Mouse (Mus musculus) stomach, embryonic 15.5 days (tissue): ENCODE results near the gene Epc2. TPM values are rescaled to one million over a fixed set of nuclear protein-coding genes. Genes with fewer than 3 reads are reported as not detected.

ENCODE experiments used
- ATAC-seq: fragments of 200-750 bp; cut with Nextera tagmentation; 2 replicates; pipeline ENCODE4 v1.8.0; 2017; ENCODE audit warnings: low read depth, moderate number of reproducible peaks, moderate TSS enrichment; ENCODE audit not compliant: insufficient read depth, low FRiP score
- H3K27ac ChIP-seq: fragments of 300-500 bp; sonication (generic); 2 replicates; pipeline ENCODE4 v1.5.1; 2015; ENCODE audit warnings: mild to moderate bottlenecking, inconsistent platforms
- H3K27me3 ChIP-seq: fragments of 300-500 bp; sonication (generic); replicated peaks from 2 replicates; pipeline ENCODE4 v1.6.1; 2015; ENCODE audit warnings: inconsistent platforms
- H3K36me3 ChIP-seq: fragments of 300-500 bp; sonication (generic); 2 replicates; pipeline ENCODE4 v1.6.1; 2015; ENCODE audit warnings: inconsistent platforms
- H3K4me1 ChIP-seq: fragments of 300-500 bp; sonication (generic); 2 replicates; pipeline ENCODE4 v1.6.1; 2015; ENCODE audit warnings: inconsistent platforms
- H3K4me2 ChIP-seq: fragments of 300-500 bp; sonication (generic); 2 replicates; pipeline ENCODE4 v1.6.1; 2015; ENCODE audit warnings: mild to moderate bottlenecking, inconsistent platforms
- H3K4me3 ChIP-seq: fragments of 300-500 bp; sonication (generic); replicated peaks from 2 replicates; pipeline ENCODE4 v1.5.1; 2015; ENCODE audit warnings: inconsistent platforms
- H3K9ac ChIP-seq: fragments of 300-500 bp; sonication (generic); 2 replicates; pipeline ENCODE4 v1.6.1; 2015; ENCODE audit warnings: inconsistent platforms
- H3K9me3 ChIP-seq: fragments of 300-500 bp; sonication (generic); 2 replicates; pipeline ENCODE4 v1.6.1; 2016; ENCODE audit warnings: inconsistent platforms
- WGBS: fragments of 180-500 bp; shearing (Covaris S2); methylation state at CpG from one replicate; pipeline ENCODE4 v1.1.7; 2015; 5-methylcytosine and 5-hydroxymethylcytosine counted together
- polyA plus RNA-seq: library from polyadenylated mRNA; unstranded; fragments of >200 nt; fragmentation: Nextera tagmentation; extraction: Ambion mirVana; gene quantifications from 2 replicates; pipeline ENCODE4 v1.2.1, GENCODE M21; 2015

The Epc2 gene
- polyA plus RNA-seq, 1 experiment from 2014 or later, result 5.3 TPM

- Histone ChIP-seq H3K36me3 (peaks cover 2% of the 10 kb centered on the region; the same call in 1 of the 2 replicates), H3K4me1 (no peaks in the 10 kb centered on the region), H3K9me3 (no peaks in the 10 kb centered on the region), H3K27me3 (no peaks in the 10 kb centered on the region), H3K4me2 (no peak overlapping the region), H3K4me3 (no peak overlapping the region), H3K27ac (no peak overlapping the region), H3K9ac (no peak overlapping the region)
- WGBS, result 73% methylated on average over 2 of the region's 2 CpGs
- ATAC-seq, result no peak
Measured at GRCm38 (mm10) chr2:49539745-49540144, 88.5 kb downstream of the Epc2 start.

GRCm38 (mm10) chr2:49547813-49548212 is 96.5 kb downstream of the Epc2 start:
- H3K36me3 ChIP-seq, result peaks cover 3% of the 10 kb centered on the region; the same call in 1 of the 2 replicates
- H3K27ac ChIP-seq, result no peak overlapping the region
- H3K4me2 ChIP-seq, result no peak overlapping the region
- WGBS, result 34% methylated on average over 5 of the region's 5 CpGs
- H3K9me3 ChIP-seq, result no peaks in the 10 kb centered on the region
- no peak for ATAC-seq
- H3K27me3 ChIP-seq, result no peaks in the 10 kb centered on the region
- H3K4me3 ChIP-seq, result no peak overlapping the region
- H3K9ac ChIP-seq, result no peak overlapping the region
- H3K4me1 ChIP-seq, result no peaks in the 10 kb centered on the region

GRCm38 (mm10) chr2:49548492-49548891 is 97.2 kb downstream of the Epc2 start:
- Histone ChIP-seq H3K4me2 (no peak overlapping the region), H3K27ac (no peak overlapping the region), H3K4me3 (no peak overlapping the region), H3K4me1 (no peaks in the 10 kb centered on the region), H3K9me3 (no peaks in the 10 kb centered on the region), H3K36me3 (peaks cover 3% of the 10 kb centered on the region; the same call in 1 of the 2 replicates), H3K27me3 (no peaks in the 10 kb centered on the region), H3K9ac (no peak overlapping the region)
- WGBS, result 85% methylated on average over 5 of the region's 5 CpGs
- no peak for ATAC-seq

GRCm38 (mm10) chr2:49553096-49553495 is 101.8 kb downstream of the Epc2 start:
- no peak overlapping the region for H3K9ac ChIP-seq
- no peaks in the 10 kb centered on the region for H3K4me1 ChIP-seq
- 72% methylated on average over 2 of the region's 2 CpGs for WGBS
- no peak for ATAC-seq
- no peak overlapping the region for H3K4me3 ChIP-seq
- H3K27me3 ChIP-seq, result no peaks in the 10 kb centered on the region
- peaks cover 10% of the 10 kb centered on the region; the same call in 1 of the 2 replicates for H3K36me3 ChIP-seq
- no peak overlapping the region for H3K27ac ChIP-seq
- H3K4me2 ChIP-seq, result no peak overlapping the region
- H3K9me3 ChIP-seq, result no peaks in the 10 kb centered on the region

GRCm38 (mm10) chr2:49557339-49557738 is 106.1 kb downstream of the Epc2 start:
- no peak overlapping the region for H3K4me3 ChIP-seq
- H3K9me3 ChIP-seq, result no peaks in the 10 kb centered on the region
- H3K4me1 ChIP-seq, result no peaks in the 10 kb centered on the region
- H3K4me2 ChIP-seq, result no peak overlapping the region
- 0 out of 2 replicates have a peak, but pooled peaks cover 7% of the 10 kb centered on the region for H3K36me3 ChIP-seq
- ATAC-seq, result no peak
- no peak overlapping the region for H3K27ac ChIP-seq
- H3K9ac ChIP-seq, result no peak overlapping the region
- 83% methylated on average over 4 of the region's 4 CpGs for WGBS
- no peaks in the 10 kb centered on the region for H3K27me3 ChIP-seq

- Histone ChIP-seq H3K4me1 (no peaks in the 10 kb centered on the region), H3K9me3 (no peaks in the 10 kb centered on the region), H3K36me3 (0 out of 2 replicates have a peak, but pooled peaks cover 7% of the 10 kb centered on the region), H3K4me3 (no peak overlapping the region), H3K27me3 (no peaks in the 10 kb centered on the region), H3K27ac (no peak overlapping the region), H3K9ac (no peak overlapping the region), H3K4me2 (no peak overlapping the region)
- 92% methylated on average over 3 of the region's 3 CpGs for WGBS
- ATAC-seq, result no peak
Measured at GRCm38 (mm10) chr2:49558361-49558760, 107.1 kb downstream of the Epc2 start.

- Histone ChIP-seq H3K27me3 (no peaks in the 10 kb centered on the region), H3K4me3 (no peak overlapping the region), H3K4me1 (no peaks in the 10 kb centered on the region), H3K9me3 (no peaks in the 10 kb centered on the region), H3K27ac (no peak overlapping the region), H3K9ac (no peak overlapping the region), H3K4me2 (no peak overlapping the region), H3K36me3 (no peaks in the 10 kb centered on the region)
- 63% methylated on average over 10 of the region's 10 CpGs for WGBS
- no peak for ATAC-seq
Measured at GRCm38 (mm10) chr2:49562688-49563350, 111.5 kb downstream of the Epc2 start.

GRCm38 (mm10) chr2:49569862-49570777 is 118.8 kb downstream of the Epc2 start:
- ATAC-seq, result peak; percentile 68; the same call in 1 of the 2 replicates
- Histone ChIP-seq H3K9me3 (no peaks in the 10 kb centered on the region), H3K36me3 (no peaks in the 10 kb centered on the region), H3K4me2 (no peak overlapping the region), H3K9ac (no peak overlapping the region), H3K4me1 (peaks cover 21% of the 10 kb centered on the region), H3K4me3 (no peak overlapping the region), H3K27ac (no peak overlapping the region), H3K27me3 (no peaks in the 10 kb centered on the region)
- 61% methylated on average over 16 of the region's 16 CpGs for WGBS

GRCm38 (mm10) chr2:49570778-49571101 is 119.5 kb downstream of the Epc2 start:
- Histone ChIP-seq H3K9me3 (no peaks in the 10 kb centered on the region), H3K4me2 (no peak overlapping the region), H3K4me3 (no peak overlapping the region), H3K36me3 (no peaks in the 10 kb centered on the region), H3K27ac (no peak overlapping the region), H3K9ac (no peak overlapping the region), H3K27me3 (no peaks in the 10 kb centered on the region), H3K4me1 (peaks cover 21% of the 10 kb centered on the region)
- 40% methylated on average over 6 of the region's 6 CpGs for WGBS
- no peak; the same call in 1 of the 2 replicates for ATAC-seq

GRCm38 (mm10) chr2:49571159-49571920 is 120.1 kb downstream of the Epc2 start:
- Histone ChIP-seq H3K27me3 (no peaks in the 10 kb centered on the region), H3K9me3 (no peaks in the 10 kb centered on the region), H3K4me2 (no peak overlapping the region), H3K4me1 (peaks cover 21% of the 10 kb centered on the region), H3K36me3 (no peaks in the 10 kb centered on the region), H3K9ac (no peak overlapping the region), H3K27ac (no peak overlapping the region), H3K4me3 (no peak overlapping the region)
- WGBS, result 73% methylated on average over 11 of the region's 11 CpGs
- no peak for ATAC-seq

GRCm38 (mm10) chr2:49572111-49572642 is 120.9 kb downstream of the Epc2 start:
- Histone ChIP-seq H3K36me3 (no peaks in the 10 kb centered on the region), H3K27ac (no peak overlapping the region), H3K4me2 (no peak overlapping the region), H3K9ac (no peak overlapping the region), H3K4me3 (no peak overlapping the region), H3K4me1 (peaks cover 21% of the 10 kb centered on the region), H3K9me3 (no peaks in the 10 kb centered on the region), H3K27me3 (no peaks in the 10 kb centered on the region)
- 61% methylated on average over 12 of the region's 12 CpGs for WGBS
- no peak for ATAC-seq
